Mouse (Mus musculus) liver (tissue): Measurements from ENCODE around the gene Gm10310.
"Not testable (repeated sequence)": the region's sequence is repeated elsewhere in the genome, so short reads cannot be mapped to it uniquely, and the experiment has no call there.

Experiments
- DNase-seq: peaks from one replicate; pipeline ENCODE4 v3.0.0-alpha.2; 2020; ENCODE audit warnings: mixed read lengths

The Gm10310 gene

DNA sequence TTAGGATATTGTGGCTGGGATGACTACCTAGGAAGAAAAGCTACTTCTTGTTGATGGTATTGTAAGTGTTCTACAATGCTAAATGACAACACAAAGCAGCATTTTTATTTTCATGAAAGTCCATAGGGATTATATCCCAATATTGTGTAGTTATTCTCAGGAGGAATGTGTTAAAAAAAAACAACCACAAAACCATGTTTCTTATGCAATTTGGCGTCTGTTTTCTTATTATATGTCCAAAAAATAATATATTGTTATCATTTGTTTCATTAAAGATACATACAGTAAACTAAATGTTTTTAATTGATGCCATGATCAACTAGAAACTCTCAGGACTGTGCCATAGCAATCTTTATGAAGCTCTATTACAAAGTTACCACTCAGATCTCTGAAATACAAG is at the start of gene Gm10310:
Gm10310 (minus strand) TSS at position 101 of the 400 bp plus-strand sequence.
- DNase-seq: not testable (repeated sequence)

DNA sequence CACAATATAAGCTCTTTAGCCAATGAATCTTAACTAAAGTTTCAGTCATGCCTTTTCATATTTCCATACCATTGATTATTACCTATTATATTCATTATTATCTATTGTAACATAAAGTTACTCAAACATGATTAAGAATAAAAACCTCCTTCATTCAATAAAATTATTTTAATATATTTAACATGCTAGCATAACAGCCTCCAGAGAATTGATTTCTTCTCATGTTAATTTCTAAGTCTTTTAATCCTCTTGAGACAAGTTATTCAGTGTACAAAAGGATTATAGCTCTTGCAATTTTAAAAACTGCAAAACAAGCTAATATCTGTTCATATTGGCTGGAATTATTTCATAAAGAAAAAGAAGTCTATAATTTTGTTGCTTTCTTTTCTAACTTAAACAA is 45.2 kb upstream of the Gm10310 start, which contains the start of gene Olfr821:
Olfr821 (plus strand) TSS at position 301 of the 400 bp plus-strand sequence.
- DNase-seq: no peak

DNA sequence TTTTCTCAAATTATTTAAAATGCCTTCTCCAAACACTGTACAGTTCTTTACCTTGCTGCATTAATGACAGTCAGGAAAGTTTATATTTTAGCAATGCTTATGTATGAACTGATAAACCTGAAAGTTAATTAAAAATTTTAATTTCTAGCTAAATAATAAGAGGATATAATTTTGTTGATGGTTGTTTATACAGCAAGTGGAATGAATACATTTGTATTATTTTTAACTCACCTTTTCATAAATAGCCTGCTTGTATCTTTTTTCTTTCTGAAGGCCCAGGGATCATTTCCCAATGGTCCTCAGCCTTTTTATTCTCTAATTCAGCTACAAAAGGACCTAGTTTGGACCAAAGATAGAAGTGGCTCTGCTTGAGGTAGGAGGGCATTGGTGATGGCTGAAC is 27.5 kb upstream of the Gm10310 start, which contains the start of gene Olfr820:
Olfr820 (plus strand) TSS at position 301 of the 400 bp plus-strand sequence.
- no peak for DNase-seq

DNA sequence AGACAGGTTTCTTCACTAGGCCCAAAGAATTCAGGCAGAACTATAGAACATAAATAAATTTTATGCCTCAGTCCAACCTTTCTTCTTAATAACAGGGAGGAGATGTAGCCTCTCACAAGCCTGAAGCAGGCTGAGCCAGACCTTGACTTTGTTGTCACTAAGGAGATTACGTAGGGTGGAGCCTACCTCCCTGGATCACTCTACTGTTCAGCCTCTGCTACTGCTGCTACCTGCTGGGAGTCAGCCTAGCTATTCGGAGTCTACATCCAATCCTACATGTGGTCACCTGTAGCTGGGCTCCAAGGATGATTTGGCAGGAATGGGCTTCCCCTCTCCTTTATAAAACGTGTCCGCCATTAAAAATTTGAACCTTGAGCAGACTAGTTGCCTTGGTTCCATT is 20.5 kb upstream of the Gm10310 start:
- DNase-seq: not testable (repeated sequence)

DNA sequence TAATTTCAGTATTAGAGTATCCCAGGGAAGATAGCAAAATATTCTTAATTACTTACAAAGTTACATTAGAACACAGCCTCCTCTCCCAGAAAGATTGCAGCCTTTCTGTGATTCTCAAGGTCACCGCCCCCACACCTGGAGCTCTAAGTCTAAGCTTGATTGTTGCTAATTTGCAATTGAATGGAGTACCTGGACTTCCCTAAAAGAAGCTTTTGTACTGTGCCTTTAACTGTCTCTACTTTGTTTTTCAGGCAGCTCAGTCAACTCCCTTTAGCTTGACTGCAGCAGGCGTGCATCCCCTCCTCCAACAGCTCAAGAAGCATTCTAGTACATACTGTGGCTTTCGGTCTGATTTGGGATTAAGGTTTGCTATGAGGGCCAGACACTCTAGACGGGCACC is 19.2 kb upstream of the Gm10310 start:
- DNase-seq: not testable (repeated sequence)

DNA sequence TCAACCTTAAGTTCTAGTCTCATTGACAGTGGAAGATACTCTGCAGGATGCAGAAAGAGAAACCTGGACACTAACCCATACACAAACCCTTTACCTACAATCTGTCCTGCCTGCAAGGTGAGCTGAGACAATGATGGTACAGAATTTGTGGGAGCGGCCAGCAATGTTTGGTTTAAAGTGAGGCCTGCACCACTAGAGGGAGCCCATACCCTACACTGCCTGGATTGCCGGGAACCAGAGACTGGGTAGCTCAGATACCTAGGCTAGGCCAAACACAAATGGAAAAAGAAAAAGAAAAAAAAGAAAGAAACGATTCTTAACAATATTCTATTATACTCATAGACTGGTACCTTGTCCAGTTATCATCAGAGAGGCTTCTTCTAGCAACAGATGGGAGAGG is 3.0 kb downstream of the Gm10310 start:
- not testable (repeated sequence) for DNase-seq

DNA sequence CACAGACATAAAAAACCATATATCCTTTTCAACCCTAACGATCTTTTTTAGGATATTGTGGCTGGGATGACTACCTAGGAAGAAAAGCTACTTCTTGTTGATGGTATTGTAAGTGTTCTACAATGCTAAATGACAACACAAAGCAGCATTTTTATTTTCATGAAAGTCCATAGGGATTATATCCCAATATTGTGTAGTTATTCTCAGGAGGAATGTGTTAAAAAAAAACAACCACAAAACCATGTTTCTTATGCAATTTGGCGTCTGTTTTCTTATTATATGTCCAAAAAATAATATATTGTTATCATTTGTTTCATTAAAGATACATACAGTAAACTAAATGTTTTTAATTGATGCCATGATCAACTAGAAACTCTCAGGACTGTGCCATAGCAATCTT is 8.8 kb downstream of the Gm10310 start, which contains the start of gene Olfr247:
Olfr247 (minus strand) TSS at position 101 of the 400 bp plus-strand sequence.
- DNase-seq: not testable (repeated sequence)

DNA sequence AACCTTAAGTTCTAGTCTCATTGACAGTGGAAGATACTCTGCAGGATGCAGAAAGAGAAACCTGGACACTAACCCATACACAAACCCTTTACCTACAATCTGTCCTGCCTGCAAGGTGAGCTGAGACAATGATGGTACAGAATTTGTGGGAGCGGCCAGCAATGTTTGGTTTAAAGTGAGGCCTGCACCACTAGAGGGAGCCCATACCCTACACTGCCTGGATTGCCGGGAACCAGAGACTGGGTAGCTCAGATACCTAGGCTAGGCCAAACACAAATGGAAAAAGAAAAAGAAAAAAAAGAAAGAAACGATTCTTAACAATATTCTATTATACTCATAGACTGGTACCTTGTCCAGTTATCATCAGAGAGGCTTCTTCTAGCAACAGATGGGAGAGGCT is 11.9 kb downstream of the Gm10310 start:
- not testable (repeated sequence) for DNase-seq

DNA sequence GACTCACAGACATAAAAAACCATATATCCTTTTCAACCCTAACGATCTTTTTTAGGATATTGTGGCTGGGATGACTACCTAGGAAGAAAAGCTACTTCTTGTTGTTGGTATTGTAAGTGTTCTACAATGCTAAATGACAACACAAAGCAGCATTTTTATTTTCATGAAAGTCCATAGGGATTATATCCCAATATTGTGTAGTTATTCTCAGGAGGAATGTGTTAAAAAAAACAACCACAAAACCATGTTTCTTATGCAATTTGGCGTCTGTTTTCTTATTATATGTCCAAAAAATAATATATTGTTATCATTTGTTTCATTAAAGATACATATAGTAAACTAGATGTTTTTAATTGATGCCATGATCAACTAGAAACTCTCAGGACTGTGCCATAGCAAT is 17.7 kb downstream of the Gm10310 start, which contains the start of gene Olfr819:
Olfr819 (minus strand) TSS at position 101 of the 400 bp plus-strand sequence.
- not testable (repeated sequence) for DNase-seq

DNA sequence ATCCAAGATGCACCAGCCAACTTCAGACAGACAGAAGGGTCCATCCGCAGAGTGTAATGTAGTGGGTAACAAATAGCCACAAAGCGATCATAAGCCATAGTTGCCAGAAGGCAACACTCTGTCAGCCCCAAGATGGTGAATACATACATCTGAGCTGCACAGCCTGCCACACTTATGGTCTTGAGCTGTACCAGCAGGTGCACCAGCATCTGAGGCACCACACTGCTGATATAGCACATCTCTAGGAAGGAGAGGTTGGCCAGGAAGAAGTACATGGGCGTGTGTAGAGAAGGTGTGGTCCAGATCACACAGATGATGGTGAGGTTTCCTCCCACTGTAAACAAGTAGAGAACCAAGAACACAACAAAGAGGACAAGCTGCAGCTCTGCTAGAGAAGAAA is 18.6 kb downstream of the Gm10310 start:
- not testable (repeated sequence) for DNase-seq

DNA sequence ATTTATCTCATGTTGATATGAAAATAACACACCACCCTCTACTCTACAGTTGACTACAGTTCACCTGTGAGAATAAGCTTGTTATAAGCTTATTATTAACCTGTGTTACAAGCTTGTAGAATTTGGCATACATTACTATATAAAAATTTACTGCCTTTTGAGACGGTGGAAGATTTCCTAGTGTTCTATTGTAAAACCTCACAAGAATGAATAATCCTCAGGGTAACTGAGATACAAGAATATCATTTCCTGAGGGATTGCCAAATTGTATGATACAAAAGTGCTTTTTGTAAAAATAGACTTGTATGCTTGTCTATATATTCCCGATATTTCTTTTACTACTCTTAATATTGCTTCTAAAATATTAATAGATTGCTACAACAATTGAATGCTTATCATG is 35.9 kb downstream of the Gm10310 start, which contains the start of gene Olfr818:
Olfr818 (minus strand) TSS at position 101 of the 400 bp plus-strand sequence.
- DNase-seq: no peak
